Mouse (Mus musculus) lung, embryonic 14.5 days (tissue): ENCODE measurements around the gene Gnao1. TPM values are rescaled to one million over a fixed set of nuclear protein-coding genes. Genes with fewer than 3 reads are reported as not detected.

Experiments
- ATAC-seq: fragments of 200-750 bp; cut with Nextera tagmentation; 2 replicates; pipeline ENCODE4 v1.8.0; 2017; ENCODE audit warnings: mild to moderate bottlenecking, moderate TSS enrichment, moderate library complexity; ENCODE audit not compliant: insufficient read depth
- DNase-seq: peaks from one replicate; pipeline ENCODE4 v3.0.0-alpha.2; 2015
- H3K27ac ChIP-seq: fragments of 300-500 bp; sonication (generic); 2 replicates; pipeline ENCODE4 v1.5.1; 2014; ENCODE audit warnings: low read depth, mild to moderate bottlenecking, moderate library complexity
- H3K27me3 ChIP-seq: fragments of 300-500 bp; sonication (generic); 2 replicates; pipeline ENCODE4 v1.6.1; 2014; ENCODE audit warnings: low read length, control low read depth; ENCODE audit not compliant: insufficient read depth
- H3K36me3 ChIP-seq: fragments of 300-500 bp; sonication (generic); 2 replicates; pipeline ENCODE4 v1.6.1; 2014; ENCODE audit warnings: control low read depth; ENCODE audit not compliant: insufficient read depth
- H3K4me1 ChIP-seq: fragments of 300-500 bp; sonication (generic); 2 replicates; pipeline ENCODE4 v1.6.1; 2014; ENCODE audit warnings: antibody characterized with exemption, control low read depth; ENCODE audit not compliant: insufficient read depth
- H3K4me2 ChIP-seq: fragments of 300-500 bp; sonication (generic); 2 replicates; pipeline ENCODE4 v1.6.1; 2014; ENCODE audit warnings: mild to moderate bottlenecking
- H3K4me3 ChIP-seq: fragments of 300-500 bp; sonication (generic); 2 replicates; pipeline ENCODE4 v1.5.1; 2014; ENCODE audit warnings: low read depth, low read length
- H3K9ac ChIP-seq: fragments of 300-500 bp; sonication (generic); 2 replicates; pipeline ENCODE4 v1.6.1; 2014
- H3K9me3 ChIP-seq: fragments of 300-500 bp; sonication (generic); 2 replicates; pipeline ENCODE4 v1.6.1; 2016; ENCODE audit warnings: low read depth, low read length, control low read depth
- CTCF ChIP-seq: IDR thresholded peaks from 2 replicates; pipeline ENCODE4 v1.5.1; 2016; ENCODE audit warnings: antibody characterized with exemption, low read depth
- WGBS: fragments of 180-500 bp; shearing (Covaris S2); extraction: QIAGEN DNeasy Blood & Tissue Kit; methylation state at CpG from one replicate; pipeline ENCODE4 v1.1.7; 2014; 5-methylcytosine and 5-hydroxymethylcytosine counted together
- polyA plus RNA-seq: library from polyadenylated mRNA; unstranded; fragments of >200 nt; fragmentation: Nextera tagmentation; extraction: Ambion mirVana; gene quantifications from 2 replicates; pipeline ENCODE4 v1.2.1, GENCODE M21; 2014

The Gnao1 gene
- polyA plus RNA-seq, 1 experiment from 2014 or later = 1.8 TPM

- no peak for TF ChIP-seq CTCF
Measured at GRCm38 (mm10) chr8:93974602-93975186, 164.9 kb downstream of the Gnao1 start.

DNA sequence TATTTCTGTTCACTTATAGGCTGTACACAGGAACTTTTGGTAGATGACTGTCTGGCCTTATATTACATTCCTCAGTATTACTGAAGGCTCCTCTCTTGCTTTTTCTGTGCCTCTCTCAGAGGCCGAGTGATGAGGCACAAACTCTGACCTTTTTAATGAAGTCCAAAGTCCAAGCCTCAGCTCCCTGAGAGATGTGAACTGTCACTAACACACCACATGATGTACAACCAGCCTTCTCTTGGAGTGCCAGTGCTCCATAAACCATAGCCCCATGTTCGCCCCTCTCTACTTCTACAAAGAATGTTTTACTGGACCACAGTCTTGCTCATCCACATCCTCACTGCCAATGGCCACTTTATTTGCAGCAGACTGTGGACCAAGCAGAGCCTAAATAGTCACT is 165.6 kb downstream of the Gnao1 start:
- H3K9ac ChIP-seq = no peak overlapping the region
- H3K4me2 ChIP-seq = no peak overlapping the region
- 91% methylated on average over 2 of the region's 2 CpGs for WGBS
- peaks cover 84% of the 10 kb centered on the region for H3K36me3 ChIP-seq
- ATAC-seq = no peak
- H3K4me1 ChIP-seq = no peaks in the 10 kb centered on the region
- no peak for DNase-seq
- no peaks in the 10 kb centered on the region for H3K9me3 ChIP-seq
- no peaks in the 10 kb centered on the region for H3K27me3 ChIP-seq
- no peak for TF ChIP-seq CTCF
- no peak overlapping the region for H3K4me3 ChIP-seq
- no peak overlapping the region for H3K27ac ChIP-seq

More at GRCm38 (mm10) chr8:93974602-93975186, 164.9 kb downstream of the Gnao1 start:
- Histone ChIP-seq H3K4me2 (no peak overlapping the region), H3K27ac (no peak overlapping the region), H3K27me3 (no peaks in the 10 kb centered on the region), H3K4me3 (no peak overlapping the region), H3K9me3 (no peaks in the 10 kb centered on the region), H3K36me3 (peaks cover 81% of the 10 kb centered on the region), H3K4me1 (no peaks in the 10 kb centered on the region), H3K9ac (no peak overlapping the region)
- DNase-seq (no peak), ATAC-seq (0 out of 2 replicates have a peak, but pooled peaks have one; percentile 28)
- 76% methylated on average over 11 of the region's 11 CpGs for WGBS

- Histone ChIP-seq H3K4me2 (no peak overlapping the region), H3K36me3 (peaks cover 86% of the 10 kb centered on the region), H3K9ac (no peak overlapping the region), H3K27ac (no peak overlapping the region), H3K27me3 (no peaks in the 10 kb centered on the region), H3K4me3 (no peak overlapping the region), H3K9me3 (no peaks in the 10 kb centered on the region), H3K4me1 (no peaks in the 10 kb centered on the region)
- 0 out of 2 replicates have a peak, but pooled peaks have one; percentile 2 for TF ChIP-seq CTCF
- WGBS = 91% methylated on average over 6 of the region's 6 CpGs
- no peak for DNase-seq
- no peak for ATAC-seq
Measured at GRCm38 (mm10) chr8:93976446-93977211, 166.9 kb downstream of the Gnao1 start.

DNA sequence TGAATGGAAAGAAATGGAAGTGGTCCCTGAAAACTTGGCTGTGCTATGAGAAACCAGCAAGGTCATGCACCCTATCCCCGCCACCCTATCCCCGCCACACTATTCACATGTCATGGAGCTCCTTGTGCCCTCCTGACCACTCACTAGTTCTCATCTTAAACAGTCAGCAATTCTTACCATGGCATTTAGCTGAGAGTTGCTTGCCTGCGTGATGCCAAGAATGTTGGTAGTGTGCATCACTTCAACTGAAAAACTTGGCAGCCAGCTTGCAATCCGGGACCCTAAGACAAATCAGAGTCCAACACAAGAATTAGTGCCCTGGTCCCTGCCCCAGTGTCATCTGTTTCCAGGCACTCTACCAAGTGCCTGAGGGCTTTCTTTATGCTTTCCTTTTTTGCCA is 170.4 kb downstream of the Gnao1 start:
- DNase-seq (no peak), ATAC-seq (no peak)
- no peak overlapping the region for H3K27ac ChIP-seq
- no peak overlapping the region for H3K4me2 ChIP-seq
- H3K4me3 ChIP-seq = no peak overlapping the region
- H3K27me3 ChIP-seq = no peaks in the 10 kb centered on the region
- no peaks in the 10 kb centered on the region for H3K9me3 ChIP-seq
- no peaks in the 10 kb centered on the region for H3K4me1 ChIP-seq
- peaks cover 91% of the 10 kb centered on the region for H3K36me3 ChIP-seq
- no peak for TF ChIP-seq CTCF
- no peak overlapping the region for H3K9ac ChIP-seq
- 94% methylated on average over 4 of the region's 4 CpGs for WGBS

GRCm38 (mm10) chr8:93981679-93982215 is 172.0 kb downstream of the Gnao1 start:
- no peak for TF ChIP-seq CTCF
- no peaks in the 10 kb centered on the region for H3K4me1 ChIP-seq
- no peak overlapping the region for H3K4me2 ChIP-seq
- H3K36me3 ChIP-seq = peaks cover 89% of the 10 kb centered on the region
- ATAC-seq (no peak), DNase-seq (no peak)
- WGBS = 86% methylated on average over 5 of the region's 5 CpGs
- H3K4me3 ChIP-seq = no peak overlapping the region
- H3K27me3 ChIP-seq = no peaks in the 10 kb centered on the region
- H3K9ac ChIP-seq = no peak overlapping the region
- H3K27ac ChIP-seq = no peak overlapping the region
- H3K9me3 ChIP-seq = no peaks in the 10 kb centered on the region

DNA sequence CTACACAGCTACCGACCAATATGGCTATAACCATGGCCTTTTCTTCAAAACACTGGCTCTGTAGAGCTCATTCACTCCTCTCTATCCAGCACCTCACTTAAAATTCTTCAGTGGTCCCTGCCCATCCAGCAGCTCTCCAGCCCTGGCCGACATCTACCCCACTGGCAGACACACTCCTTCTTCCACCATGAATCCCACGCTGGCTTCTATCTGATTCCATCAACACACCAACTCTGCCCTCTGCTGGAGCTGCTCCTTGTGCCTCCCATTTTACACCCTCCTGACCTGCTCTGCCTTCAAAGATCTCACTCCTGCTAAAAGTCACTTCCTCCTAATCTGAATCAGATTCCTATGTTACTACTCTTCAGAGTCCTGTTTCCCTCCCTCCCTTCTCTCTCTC is 174.1 kb downstream of the Gnao1 start:
- peaks cover 89% of the 10 kb centered on the region for H3K36me3 ChIP-seq
- H3K4me3 ChIP-seq = no peak overlapping the region
- no peak overlapping the region for H3K27ac ChIP-seq
- TF ChIP-seq CTCF = no peak
- ATAC-seq = no peak
- WGBS = 69% methylated on average over 3 of the region's 3 CpGs
- H3K4me1 ChIP-seq = no peaks in the 10 kb centered on the region
- H3K9me3 ChIP-seq = no peaks in the 10 kb centered on the region
- no peak overlapping the region for H3K9ac ChIP-seq
- DNase-seq = no peak
- H3K4me2 ChIP-seq = no peak overlapping the region
- H3K27me3 ChIP-seq = no peaks in the 10 kb centered on the region

- H3K4me1 ChIP-seq = no peaks in the 10 kb centered on the region
- no peak overlapping the region for H3K4me2 ChIP-seq
- H3K4me3 ChIP-seq = no peak overlapping the region
- no peak for ATAC-seq
- no peaks in the 10 kb centered on the region for H3K27me3 ChIP-seq
- no peak overlapping the region for H3K27ac ChIP-seq
- H3K36me3 ChIP-seq = peaks cover 86% of the 10 kb centered on the region
- no peak for DNase-seq
- no peaks in the 10 kb centered on the region for H3K9me3 ChIP-seq
- H3K9ac ChIP-seq = no peak overlapping the region
- 82% methylated on average over 3 of the region's 3 CpGs for WGBS
- TF ChIP-seq CTCF = no peak
Measured at GRCm38 (mm10) chr8:93984731-93985130, 175.0 kb downstream of the Gnao1 start.
